Mouse (Mus musculus): ENCODE measurements around the gene Rab31.

Gene Rab31

DNA sequence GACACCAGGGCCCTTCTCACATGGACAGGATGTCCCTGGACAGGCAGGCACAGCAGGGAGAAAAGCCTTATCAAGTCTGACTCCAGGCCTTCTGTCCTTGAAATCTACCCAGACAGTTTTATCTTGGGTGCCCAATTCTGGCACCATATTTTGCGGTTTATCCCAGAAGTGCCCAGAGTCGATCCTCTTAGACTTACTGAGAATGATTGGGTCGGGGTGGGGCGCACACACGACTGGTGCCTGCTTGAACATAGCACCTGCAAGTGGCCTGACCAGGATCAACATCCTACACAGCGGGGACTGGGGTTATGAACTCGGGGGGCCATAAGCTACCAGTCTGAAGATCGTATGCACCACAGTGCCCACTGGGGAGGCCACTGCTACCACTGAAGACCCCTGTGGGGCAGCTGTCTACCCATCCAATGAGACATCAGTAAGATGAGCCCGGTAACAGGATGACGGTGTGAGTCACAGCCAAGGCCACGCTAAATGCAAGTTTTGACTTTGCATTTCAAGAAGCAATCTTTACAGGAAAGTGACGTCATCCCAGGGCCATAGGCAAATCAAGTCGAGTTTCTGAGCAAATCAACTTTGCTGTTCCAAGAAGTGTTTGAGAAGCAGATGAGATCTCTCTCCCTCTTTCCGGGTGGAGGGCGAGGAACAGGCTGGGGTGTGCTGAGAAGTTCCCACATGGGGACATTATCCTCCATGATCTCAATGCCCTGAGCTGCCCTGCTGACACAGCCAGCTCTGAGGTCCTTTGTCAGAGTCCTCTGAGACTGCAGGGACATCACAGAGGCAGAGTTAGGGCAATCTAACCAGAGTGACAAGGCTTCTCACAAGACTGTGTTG, 32.5 kb downstream of the Rab31 start:
- CTCF ChIA-PET = interaction anchor here (0.5 kb wide), 1 partner anchor 30 kb away, joined by 3 read pairs; no protein-coding TSS in a partner anchor

DNA sequence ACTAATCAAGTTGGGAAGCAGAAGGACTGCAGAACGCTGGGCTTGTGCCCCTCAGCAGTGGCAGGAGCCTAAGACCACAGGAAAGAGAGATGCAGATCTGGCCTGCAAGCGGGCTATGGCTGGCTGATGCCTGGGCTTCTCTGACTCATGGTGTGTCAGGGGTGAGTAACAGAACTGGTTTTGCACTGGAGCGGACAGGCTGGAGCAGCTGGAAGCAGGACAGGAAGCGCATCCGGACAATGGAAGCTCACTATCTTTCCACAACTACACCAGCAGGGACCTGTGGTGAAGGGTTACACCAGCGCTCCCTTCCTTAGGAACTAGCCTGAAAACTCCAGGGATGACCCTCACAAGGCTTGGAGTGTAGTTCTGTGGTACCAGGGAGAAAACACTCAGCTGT, 34.9 kb downstream of the Rab31 start:
- CTCF ChIA-PET = no interaction called here

DNA sequence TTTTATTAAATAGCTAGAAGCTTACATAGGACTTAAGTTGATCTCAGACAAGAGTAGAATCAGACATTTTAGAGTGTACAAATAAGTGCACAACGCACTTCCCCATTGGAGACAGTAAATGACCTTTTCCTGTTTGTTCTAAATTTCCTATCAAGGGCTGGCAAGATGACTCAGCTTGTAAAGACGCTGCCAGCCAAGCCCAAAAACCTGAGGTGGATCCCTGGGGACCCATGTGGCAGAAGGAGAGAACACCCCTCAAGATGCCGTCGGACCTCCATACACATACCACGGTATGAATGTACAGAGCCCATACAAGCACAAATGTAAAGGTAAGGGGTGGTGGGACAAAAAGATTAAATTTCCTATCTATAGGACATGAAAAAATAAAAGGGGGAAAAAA, 35.4 kb downstream of the Rab31 start:
- CTCF ChIA-PET = no interaction called here

- CTCF ChIA-PET = no interaction called here
These were observed 37.5 kb downstream of the Rab31 start for GRCm38 (mm10) chr17:65735088-65735487.

GRCm38 (mm10) chr17:65732666-65733065, 39.9 kb downstream of the Rab31 start:
- CTCF ChIA-PET = no interaction called here

GRCm38 (mm10) chr17:65731710-65732109, 40.8 kb downstream of the Rab31 start:
- CTCF ChIA-PET = no interaction called here

GRCm38 (mm10) chr17:65729945-65730741, 42.4 kb downstream of the Rab31 start:
- CTCF ChIA-PET = no interaction called here

DNA sequence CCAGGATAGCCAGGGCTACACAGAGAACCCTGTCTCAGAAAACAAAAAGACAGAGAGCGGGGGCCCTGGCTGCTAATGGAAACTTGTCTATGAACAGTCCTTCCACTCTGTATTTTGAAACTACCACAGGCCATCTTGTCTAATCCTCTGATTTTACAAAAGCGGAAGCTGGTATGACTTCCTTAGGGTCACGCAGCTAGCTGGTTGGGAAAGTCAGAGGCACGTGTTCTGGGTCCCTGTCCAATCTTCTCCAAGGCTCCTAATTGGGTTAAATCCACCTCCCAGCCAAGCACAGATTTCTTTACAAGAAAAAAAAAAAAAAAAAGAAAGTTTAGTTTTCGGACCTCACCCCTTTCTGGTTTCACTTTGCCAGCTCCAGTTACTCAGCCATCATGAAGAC, 45.8 kb downstream of the Rab31 start:
- CTCF ChIA-PET = interaction anchor here (0.6 kb wide), 1 partner anchor 8 kb away, joined by 3 read pairs; no protein-coding TSS in a partner anchor

GRCm38 (mm10) chr17:65726274-65726673, 46.3 kb downstream of the Rab31 start:
- CTCF ChIA-PET = interaction anchor here (0.6 kb wide), 1 partner anchor 17 kb away, joined by 4 read pairs; no protein-coding TSS in a partner anchor

- CTCF ChIA-PET = interaction anchor here (0.6 kb wide), 1 partner anchor 18 kb away, joined by 4 read pairs; no protein-coding TSS in a partner anchor
These were observed 46.7 kb downstream of the Rab31 start for GRCm38 (mm10) chr17:65725814-65726213.

DNA sequence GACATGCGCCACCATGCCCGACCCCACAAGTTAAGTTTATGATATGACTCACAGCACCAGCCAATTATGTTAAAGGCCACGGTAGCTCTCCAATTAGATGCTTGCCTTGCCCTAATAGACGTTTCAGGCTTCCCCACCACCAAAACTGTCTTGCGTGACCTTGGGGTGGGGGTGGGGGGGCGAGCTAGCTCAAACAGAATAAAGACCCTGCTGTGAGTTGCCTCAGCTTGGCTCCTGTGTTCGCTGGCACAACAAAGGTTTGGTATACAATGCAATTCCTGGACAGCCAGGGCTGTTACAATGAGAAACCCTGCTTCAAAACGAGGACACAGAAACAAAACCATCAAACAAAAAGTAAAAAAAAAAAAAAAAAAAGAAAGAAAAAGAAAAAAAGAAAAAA, 47.2 kb downstream of the Rab31 start:
- CTCF ChIA-PET = interaction anchor here (0.6 kb wide), 1 partner anchor 56 kb away, joined by 3 read pairs; no protein-coding TSS in a partner anchor

GRCm38 (mm10) chr17:65724254-65724653, 48.3 kb downstream of the Rab31 start:
- CTCF ChIA-PET = no interaction called here

DNA sequence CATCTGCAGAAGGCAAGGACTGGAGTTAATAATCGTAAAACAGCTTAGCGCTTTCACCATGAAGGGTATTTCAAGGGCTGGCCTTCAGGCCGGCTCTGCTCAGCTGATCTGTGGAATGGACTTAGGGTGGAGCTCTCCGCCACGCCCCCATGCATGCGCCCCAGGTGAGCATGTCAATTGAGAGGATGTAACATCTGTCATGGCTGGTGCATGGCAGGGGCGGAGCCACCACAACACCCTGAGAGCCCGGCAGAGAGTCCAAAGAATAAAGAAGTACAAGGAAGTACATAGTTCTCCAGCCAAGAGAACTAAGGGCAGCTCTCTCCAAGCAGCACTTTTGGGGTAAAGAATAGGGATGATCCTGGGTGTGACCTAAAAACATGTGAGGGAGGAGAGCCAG, 48.9 kb downstream of the Rab31 start:
- CTCF ChIA-PET = interaction anchor here (0.6 kb wide), 1 partner anchor 164 kb away, joined by 3 read pairs; no protein-coding TSS in a partner anchor

DNA sequence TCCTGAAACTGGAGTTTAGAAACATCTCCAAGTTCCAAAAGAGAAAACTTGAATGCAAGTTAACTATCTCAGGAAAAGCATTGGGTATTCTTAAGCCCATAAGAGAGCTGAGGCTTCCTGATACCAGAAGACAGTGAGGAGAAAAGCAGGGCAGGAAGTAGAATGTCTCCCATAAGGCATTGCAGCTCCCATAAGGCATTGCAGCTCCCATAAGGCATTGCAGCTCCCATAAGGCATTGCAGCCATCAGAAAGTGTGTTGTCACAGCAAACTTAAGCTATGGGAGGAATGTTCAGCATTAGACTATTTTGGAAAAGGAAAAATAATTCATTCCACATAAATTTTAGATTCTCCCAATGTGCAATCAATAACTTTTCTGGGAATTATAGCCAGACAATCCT, 51.2 kb downstream of the Rab31 start:
- CTCF ChIA-PET = interaction anchor here (0.7 kb wide), 2 partner anchors 19 to 24 kb away, joined by 6 to 15 read pairs; no protein-coding TSS in a partner anchor

- CTCF ChIA-PET = no interaction called here
These were observed 52.7 kb downstream of the Rab31 start for GRCm38 (mm10) chr17:65719826-65720225.

DNA sequence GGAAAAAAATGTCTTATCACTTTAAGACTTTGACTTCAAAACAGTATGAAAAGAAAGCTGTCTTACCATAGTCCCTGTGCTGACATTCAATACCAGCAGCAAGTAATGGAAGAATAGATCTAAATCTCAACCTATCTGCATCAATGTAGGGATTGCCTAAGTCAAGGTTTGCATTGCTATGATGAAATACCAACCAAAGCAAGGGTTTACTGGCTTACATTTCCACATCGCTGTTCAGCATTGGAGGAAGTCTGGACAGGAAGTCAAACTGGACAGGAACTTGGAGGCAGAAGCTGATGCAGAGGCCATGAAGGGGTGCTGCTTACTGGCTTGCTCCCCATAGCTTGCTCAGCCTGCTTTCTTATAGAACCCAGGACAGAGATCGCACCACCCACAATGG, 54.0 kb downstream of the Rab31 start:
- CTCF ChIA-PET = interaction anchor here (0.7 kb wide), 1 partner anchor 8 kb away, joined by 3 read pairs; no protein-coding TSS in a partner anchor

- CTCF ChIA-PET = no interaction called here
These were observed 54.8 kb downstream of the Rab31 start for GRCm38 (mm10) chr17:65717658-65718199.

GRCm38 (mm10) chr17:65714060-65714459, 58.5 kb downstream of the Rab31 start:
- CTCF ChIA-PET = no interaction called here

DNA sequence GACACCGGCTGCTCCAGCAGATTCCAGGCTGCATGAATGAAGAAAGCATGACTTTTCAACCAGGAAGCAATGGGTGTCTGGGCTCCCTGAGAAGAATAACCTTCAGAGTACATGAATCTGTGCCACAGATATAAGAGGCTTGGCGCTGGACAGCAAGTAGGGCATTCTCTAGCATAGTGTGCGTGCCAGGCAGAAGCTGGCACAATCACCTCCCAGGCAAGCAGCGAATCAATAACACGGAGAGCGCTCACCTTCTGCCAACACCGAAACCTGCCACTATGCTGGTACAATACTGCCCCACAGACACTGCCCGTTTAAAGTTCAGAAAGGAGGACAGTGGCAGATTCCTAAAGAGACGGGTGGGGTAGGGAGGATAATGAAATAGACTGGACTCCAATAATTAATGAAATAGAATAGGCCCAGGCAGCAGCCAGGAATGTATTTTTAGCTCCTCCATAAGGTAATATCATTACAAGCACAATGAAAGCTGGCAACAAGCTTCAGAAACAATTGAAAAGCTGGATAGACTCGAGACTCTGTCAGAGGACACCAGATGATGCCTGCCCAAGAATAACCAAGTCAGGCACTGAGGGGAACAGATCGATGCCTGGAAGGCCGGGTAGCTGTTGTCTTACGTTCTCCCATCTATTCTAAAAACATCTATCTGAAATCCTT, 59.6 kb downstream of the Rab31 start:
- CTCF ChIA-PET = interaction anchor here (0.6 kb wide), 1 partner anchor 63 kb away, joined by 14 read pairs; no protein-coding TSS in a partner anchor

DNA sequence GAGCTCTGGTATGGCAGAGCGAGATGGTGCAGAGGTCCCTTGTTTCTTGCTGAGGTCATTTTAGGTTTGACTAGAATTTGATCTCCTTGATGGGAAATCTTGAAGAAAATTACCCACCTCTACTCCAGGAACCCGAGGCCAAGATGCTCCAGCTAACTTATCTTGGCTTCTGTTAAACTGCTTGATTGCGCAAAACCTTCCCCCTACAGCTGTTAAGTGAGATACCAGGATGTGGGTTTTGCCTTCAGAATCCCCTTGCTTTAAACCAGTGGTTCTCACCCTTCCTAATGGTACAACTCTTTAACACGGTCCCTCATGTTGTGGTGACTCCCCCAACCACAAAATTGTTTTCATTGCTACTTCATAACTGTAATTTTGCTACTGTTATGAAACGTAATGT, 60.8 kb downstream of the Rab31 start:
- CTCF ChIA-PET = interaction anchor here (0.5 kb wide), 1 partner anchor 341 kb away, joined by 3 read pairs; no protein-coding TSS in a partner anchor

- CTCF ChIA-PET = no interaction called here
These were observed 62.0 kb downstream of the Rab31 start for GRCm38 (mm10) chr17:65710576-65710975.
